ENCODE assay signal across 23 mouse cellular contexts in genomic region chr16:56435293-56436185, GRCm38 (mm10).
"Had no signal": no experiment of that assay in that cellular context is flagged by ENCODE, and none has a peak within 500 bp of the region (broad histone marks: within the 10 kb centered on the region; RNA-seq: fewer than 3 reads in every experiment).

No protein-coding gene starts in this region.

- DNase-seq: kidney, adult 11 months; kidney, adult 8-10 months; kidney, postnatal 10 days; kidney, postnatal 36 days; layer of hippocampus, postnatal 36 days; liver; lung, adult 18-20 months; lung, postnatal 10 days; lung, postnatal 36 days; retina, postnatal 1 day; right cerebral cortex, postnatal 25 days; spleen, adult 18-20 months; thymus, postnatal 25 days had no signal

- H3K4me2 ChIP-seq: intestine, embryonic 15.5 days; kidney, embryonic 15.5 days; limb, embryonic 13.5 days; liver, embryonic 12.5 days; liver, embryonic 15.5 days; lung, embryonic 15.5 days; neural tube, embryonic 13.5 days; stomach, embryonic 15.5 days had no signal

- H3K27me3 ChIP-seq: intestine, embryonic 15.5 days; kidney, embryonic 15.5 days; limb, embryonic 13.5 days; liver, embryonic 12.5 days; liver, embryonic 15.5 days; lung, embryonic 15.5 days; megakaryocyte, embryonic 14.5 days; neural tube, embryonic 13.5 days; stomach, embryonic 15.5 days had no signal

- H3K27ac ChIP-seq: intestine, embryonic 15.5 days; kidney, embryonic 15.5 days; limb, embryonic 10.5 days; limb, embryonic 13.5 days; liver, embryonic 12.5 days; liver, embryonic 15.5 days; lung, embryonic 15.5 days; neural tube, embryonic 13.5 days; stomach, embryonic 15.5 days had no signal

- H3K4me1 ChIP-seq: intestine, embryonic 15.5 days; kidney, embryonic 15.5 days; limb, embryonic 10.5 days; limb, embryonic 13.5 days; liver, embryonic 12.5 days; liver, embryonic 15.5 days; lung, embryonic 15.5 days; megakaryocyte, embryonic 14.5 days; neural tube, embryonic 13.5 days; stomach, embryonic 15.5 days had no signal

- H3K36me3 ChIP-seq: intestine, embryonic 15.5 days; kidney, embryonic 15.5 days; limb, embryonic 10.5 days; limb, embryonic 13.5 days; liver, embryonic 12.5 days; liver, embryonic 15.5 days; lung, embryonic 15.5 days; neural tube, embryonic 13.5 days; stomach, embryonic 15.5 days had no signal

- H3K9me3 ChIP-seq: intestine, embryonic 15.5 days; kidney, embryonic 15.5 days; limb, embryonic 10.5 days; limb, embryonic 13.5 days; liver, embryonic 12.5 days; liver, embryonic 15.5 days; lung, embryonic 15.5 days; neural tube, embryonic 13.5 days; stomach, embryonic 15.5 days had no signal

- H3K9ac ChIP-seq: intestine, embryonic 15.5 days; kidney, embryonic 15.5 days; limb, embryonic 13.5 days; liver, embryonic 12.5 days; liver, embryonic 15.5 days; lung, embryonic 15.5 days; neural tube, embryonic 13.5 days; stomach, embryonic 15.5 days had no signal

- H3K4me3 ChIP-seq: intestine, embryonic 15.5 days; kidney, embryonic 15.5 days; limb, embryonic 10.5 days; limb, embryonic 13.5 days; liver, embryonic 12.5 days; liver, embryonic 15.5 days; lung, embryonic 15.5 days; megakaryocyte, embryonic 14.5 days; neural tube, embryonic 13.5 days; stomach, embryonic 15.5 days had no signal

- ATAC-seq: intestine, embryonic 15.5 days; liver, embryonic 12.5 days had no signal
